Mouse (Mus musculus): Measurements from ENCODE around the gene Cyp4a14. TPM values are rescaled to one million over a fixed set of nuclear protein-coding genes. Genes with fewer than 3 reads are reported as not detected.
"Not testable (repeated sequence)": the region's sequence is repeated elsewhere in the genome, so short reads cannot be mapped to it uniquely, and the experiment has no call there.

Cyp4a14 gene
- not detected in 2 replicates for total RNA-seq (2017)

DNA sequence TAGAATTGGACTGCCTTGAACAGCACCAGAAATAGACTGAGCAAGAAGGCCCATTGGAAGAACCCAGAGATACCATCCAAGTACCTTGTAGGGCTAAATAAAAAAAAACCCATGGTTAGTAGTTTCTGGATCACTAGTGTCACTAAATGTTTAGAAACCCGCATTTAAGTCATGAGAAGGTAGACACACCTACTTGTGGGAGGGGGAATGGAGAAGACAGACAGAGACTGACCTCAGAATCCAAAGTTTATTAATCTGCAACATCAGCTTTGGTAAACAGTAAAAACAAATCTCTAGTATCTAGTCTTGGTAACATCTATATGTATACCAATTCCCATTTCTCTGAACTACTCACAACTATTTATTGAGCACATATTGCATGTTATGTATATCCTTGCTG is at the start of gene Cyp4a14:
Cyp4a14 (minus strand) TSS at position 142 of the 400 bp plus-strand sequence.
- ATAC-seq (replicated peaks in 1 of 2; ENCODE audit: insufficient read depth in 1 of 2, low FRiP score in 2 of 2, low TSS enrichment in 1 of 2, low read depth in 1 of 2, poor library complexity in 2 of 2, severe bottlenecking in 2 of 2) = no peak

DNA sequence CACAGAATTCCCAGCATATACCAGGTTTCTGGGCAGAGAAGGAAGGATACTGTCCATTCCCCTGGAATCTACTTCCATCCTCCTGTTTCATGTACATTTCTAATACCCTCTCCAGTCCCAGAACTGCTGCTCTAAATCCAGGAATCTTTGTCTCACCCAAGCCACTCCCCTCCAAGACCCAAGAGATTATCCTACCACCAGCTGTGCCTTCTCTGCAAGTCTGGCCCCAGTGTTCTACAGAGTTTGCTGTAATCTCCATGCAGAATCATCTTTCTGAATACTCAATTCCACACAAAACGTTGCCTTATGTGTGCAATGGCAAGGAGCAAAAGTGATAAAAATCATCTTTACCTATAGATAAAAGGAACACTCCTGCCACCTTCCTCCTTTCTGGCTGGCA is 49.2 kb upstream of the Cyp4a14 start:
- ATAC-seq (replicated peaks in 1 of 2; ENCODE audit: insufficient read depth in 1 of 2, low FRiP score in 2 of 2, low TSS enrichment in 1 of 2, low read depth in 1 of 2, poor library complexity in 2 of 2, severe bottlenecking in 2 of 2) = no peak

DNA sequence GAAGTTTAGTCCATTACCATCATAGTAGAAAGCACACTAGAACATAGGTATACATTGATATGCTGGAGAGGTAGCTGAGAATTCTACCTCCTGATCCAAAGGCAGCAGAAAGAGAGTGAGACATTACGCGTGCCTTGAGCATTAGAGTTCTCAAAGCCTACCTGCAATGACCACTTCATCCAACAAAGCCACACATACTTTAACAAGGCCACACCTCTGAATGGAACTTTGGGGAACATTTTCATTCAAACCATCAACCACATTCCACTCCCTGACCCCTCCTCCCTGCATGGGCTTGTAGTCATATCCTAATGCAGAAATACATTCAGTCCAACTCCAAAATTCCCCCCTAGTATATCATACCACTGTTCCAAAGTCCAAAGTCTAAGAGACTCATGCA is 25.8 kb upstream of the Cyp4a14 start:
- no peak for ATAC-seq (replicated peaks in 1 of 2; ENCODE audit: insufficient read depth in 1 of 2, low FRiP score in 2 of 2, low TSS enrichment in 1 of 2, low read depth in 1 of 2, poor library complexity in 2 of 2, severe bottlenecking in 2 of 2)

DNA sequence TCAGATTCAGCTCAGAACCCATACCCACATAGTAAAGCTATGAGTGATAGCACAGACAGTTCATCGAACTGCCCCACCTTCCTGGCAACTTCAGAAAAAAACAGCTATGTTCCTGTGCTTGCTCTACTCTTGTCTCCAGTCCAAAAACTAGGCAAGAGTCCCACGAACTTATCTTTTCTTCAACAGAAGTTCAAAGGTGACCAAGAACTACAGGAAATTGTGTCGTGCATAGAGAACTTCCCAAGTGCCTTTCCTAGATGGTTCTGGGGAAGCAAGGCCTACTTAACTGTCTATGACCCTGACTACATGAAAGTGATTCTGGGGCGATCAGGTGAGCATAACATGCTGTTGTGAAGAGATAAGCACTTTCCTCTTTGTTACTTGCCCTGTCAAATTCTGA is 23.5 kb upstream of the Cyp4a14 start:
- ATAC-seq (replicated peaks in 1 of 2; ENCODE audit: insufficient read depth in 1 of 2, low FRiP score in 2 of 2, low TSS enrichment in 1 of 2, low read depth in 1 of 2, poor library complexity in 2 of 2, severe bottlenecking in 2 of 2) = no peak

DNA sequence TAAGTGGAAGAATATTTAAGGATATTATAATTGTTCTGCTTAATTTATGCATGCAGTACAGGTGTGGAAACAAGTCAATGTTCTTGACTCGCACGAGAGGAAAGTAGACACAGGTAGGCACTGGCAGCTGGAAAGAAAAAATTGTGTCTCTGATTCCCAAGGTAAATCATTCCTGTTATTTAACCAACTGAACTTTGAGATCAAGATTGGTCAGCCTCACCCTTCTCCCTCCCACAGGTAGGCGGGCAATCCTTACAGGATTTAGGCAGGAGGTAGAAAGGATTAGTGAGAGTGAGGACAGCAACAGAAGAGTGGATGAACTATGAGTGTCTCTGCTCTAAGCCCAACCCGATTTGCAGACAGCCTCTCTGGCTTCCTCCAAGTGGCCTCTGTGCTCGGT is 22.1 kb upstream of the Cyp4a14 start, which contains the start of gene Cyp4a10:
Cyp4a10 (plus strand) TSS at position 265 of the 400 bp plus-strand sequence.
- ATAC-seq (replicated peaks in 1 of 2; ENCODE audit: insufficient read depth in 1 of 2, low FRiP score in 2 of 2, low TSS enrichment in 1 of 2, low read depth in 1 of 2, poor library complexity in 2 of 2, severe bottlenecking in 2 of 2) = not testable (repeated sequence)

DNA sequence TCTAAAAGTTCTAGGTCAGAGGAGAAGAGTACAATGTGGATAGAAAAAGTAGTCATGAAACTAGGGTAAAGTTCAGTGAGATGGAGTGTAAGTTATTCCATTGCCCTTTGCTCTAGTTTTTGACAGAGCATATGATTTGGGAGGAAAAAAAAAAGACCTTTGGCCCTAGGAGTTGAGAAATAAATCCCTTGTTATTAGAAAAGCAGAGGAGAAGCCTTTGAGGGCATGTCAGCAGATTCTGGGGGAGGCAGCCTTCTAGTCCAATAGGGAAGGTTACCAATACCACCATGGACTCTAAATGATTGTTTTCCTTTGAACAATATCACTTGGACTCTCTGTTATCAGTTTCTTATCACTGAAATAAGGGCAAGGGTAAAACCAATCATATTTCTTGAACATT is 18.0 kb upstream of the Cyp4a14 start:
- ATAC-seq (replicated peaks in 1 of 2; ENCODE audit: insufficient read depth in 1 of 2, low FRiP score in 2 of 2, low TSS enrichment in 1 of 2, low read depth in 1 of 2, poor library complexity in 2 of 2, severe bottlenecking in 2 of 2) = not testable (repeated sequence)

DNA sequence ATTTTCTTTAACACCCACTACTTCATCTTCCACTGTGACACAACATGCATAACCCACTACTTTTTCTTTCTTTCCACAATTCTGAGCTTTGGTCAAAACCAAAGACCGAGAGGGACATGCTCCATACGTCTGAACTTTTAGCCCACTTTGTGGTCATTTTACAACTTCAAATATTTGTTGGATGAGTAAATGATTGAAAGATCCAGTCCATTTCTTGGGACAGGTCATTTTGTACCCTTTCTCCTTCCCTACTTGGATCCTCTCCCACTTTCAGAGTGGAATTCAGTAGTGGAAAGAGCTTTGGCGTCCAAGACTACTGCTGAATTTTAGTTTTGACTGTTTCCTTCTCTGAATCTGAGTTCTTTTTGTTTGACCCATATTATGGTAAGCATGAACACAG is 1.5 kb upstream of the Cyp4a14 start:
- ATAC-seq (replicated peaks in 1 of 2; ENCODE audit: insufficient read depth in 1 of 2, low FRiP score in 2 of 2, low TSS enrichment in 1 of 2, low read depth in 1 of 2, poor library complexity in 2 of 2, severe bottlenecking in 2 of 2) = no peak

DNA sequence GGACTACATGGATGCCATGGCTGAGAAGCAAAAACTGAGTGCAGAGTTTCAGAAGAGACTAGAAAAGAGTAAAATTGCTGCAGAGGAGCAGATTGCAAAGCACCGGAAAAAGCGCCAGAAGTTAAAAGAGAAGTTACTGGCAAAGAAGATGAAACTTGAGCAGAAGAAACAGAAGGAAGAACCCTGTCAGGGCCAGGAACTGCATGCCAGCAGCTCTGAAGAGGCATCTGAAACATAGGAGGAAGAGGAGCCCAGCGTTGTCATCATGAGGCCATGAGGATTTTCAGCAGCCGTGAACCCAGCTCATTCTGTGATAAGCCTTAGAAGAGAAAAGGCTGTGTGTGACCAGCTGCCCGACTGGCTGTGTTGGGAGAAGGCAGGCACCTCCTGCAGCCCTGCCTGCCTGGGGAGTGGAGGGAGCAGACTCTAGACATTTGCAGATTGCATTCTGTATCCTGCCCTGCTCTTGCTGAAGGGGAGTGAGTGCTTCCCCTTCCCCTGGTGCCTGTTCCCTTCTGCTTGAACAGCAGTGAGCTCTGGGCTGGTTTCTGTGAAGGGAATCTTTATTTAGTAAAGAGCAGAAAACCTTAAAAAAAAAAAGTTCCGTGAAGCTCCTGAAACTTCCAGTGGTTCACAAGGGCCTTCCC is 14.8 kb downstream of the Cyp4a14 start:
- ATAC-seq (replicated peaks in 1 of 2; ENCODE audit: insufficient read depth in 1 of 2, low FRiP score in 2 of 2, low TSS enrichment in 1 of 2, low read depth in 1 of 2, poor library complexity in 2 of 2, severe bottlenecking in 2 of 2) = peak; percentile 25 to 53; a peak in 2 of 4 replicates

DNA sequence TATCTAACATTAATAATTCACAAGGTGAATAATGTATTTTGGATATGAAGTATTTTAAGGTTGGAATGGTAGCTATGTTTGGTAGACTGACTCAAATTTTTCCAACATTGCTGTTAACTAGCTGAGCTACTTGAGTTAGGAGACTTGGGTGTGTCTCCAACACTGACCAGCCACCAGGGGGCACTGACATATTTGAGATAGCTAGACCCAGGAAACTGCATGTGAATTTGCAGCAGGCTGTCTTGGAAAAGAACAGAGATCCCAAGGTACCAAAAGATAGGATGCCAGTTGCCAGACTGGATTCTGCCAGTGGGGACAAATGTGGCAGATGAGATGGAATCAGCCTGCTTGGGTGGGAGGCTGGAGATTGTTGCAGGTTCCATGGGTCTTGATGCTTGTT is 19.9 kb downstream of the Cyp4a14 start:
- peak in 1 of 2 experiments; percentile 45; a peak in 2 of 4 replicates for ATAC-seq (replicated peaks in 1 of 2; ENCODE audit: insufficient read depth in 1 of 2, low FRiP score in 2 of 2, low TSS enrichment in 1 of 2, low read depth in 1 of 2, poor library complexity in 2 of 2, severe bottlenecking in 2 of 2)

DNA sequence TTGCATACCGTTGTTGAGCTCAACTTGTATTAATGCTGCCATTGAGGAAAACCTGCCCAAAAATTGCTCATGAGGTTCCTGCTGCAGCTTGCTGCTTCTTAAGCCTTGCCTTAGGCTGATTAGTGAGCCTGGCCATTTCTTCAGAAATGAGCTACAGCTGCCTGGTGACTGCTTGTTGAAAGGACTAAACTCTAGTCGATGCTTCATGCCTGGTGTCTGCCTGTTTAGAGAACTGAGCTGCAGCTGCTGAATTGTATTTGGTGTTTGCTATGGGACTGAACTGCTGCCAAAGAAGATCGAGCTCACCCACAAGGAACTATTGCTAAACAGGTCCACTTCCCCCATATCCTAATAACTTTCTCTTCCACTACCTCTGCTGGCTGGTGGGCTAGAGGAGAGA is 22.4 kb downstream of the Cyp4a14 start:
- ATAC-seq (replicated peaks in 1 of 2; ENCODE audit: insufficient read depth in 1 of 2, low FRiP score in 2 of 2, low TSS enrichment in 1 of 2, low read depth in 1 of 2, poor library complexity in 2 of 2, severe bottlenecking in 2 of 2) = not testable (repeated sequence)

DNA sequence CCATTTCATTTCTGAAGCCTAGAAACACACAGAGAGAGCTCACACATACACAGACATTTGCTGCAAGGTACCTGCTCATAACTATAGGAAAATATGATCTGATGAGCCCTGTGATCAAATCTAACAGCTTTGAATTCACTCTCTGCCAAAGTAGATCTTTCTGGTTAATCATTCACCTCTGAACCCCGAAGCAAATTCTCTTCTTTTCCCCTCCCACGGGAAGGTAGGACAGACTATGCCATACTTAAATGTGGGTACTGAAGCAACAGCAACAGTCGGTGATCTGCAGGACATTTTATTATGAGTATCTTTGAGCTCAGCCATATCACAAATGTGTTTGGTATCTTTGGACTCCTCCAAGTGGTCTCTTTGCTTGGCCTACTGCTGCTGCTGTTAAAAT is 43.6 kb downstream of the Cyp4a14 start, which contains the start of gene Cyp4a30b:
Cyp4a30b (plus strand) TSS at position 301 of the 400 bp plus-strand sequence.
- ATAC-seq (replicated peaks in 1 of 2; ENCODE audit: insufficient read depth in 1 of 2, low FRiP score in 2 of 2, low TSS enrichment in 1 of 2, low read depth in 1 of 2, poor library complexity in 2 of 2, severe bottlenecking in 2 of 2) = no peak

DNA sequence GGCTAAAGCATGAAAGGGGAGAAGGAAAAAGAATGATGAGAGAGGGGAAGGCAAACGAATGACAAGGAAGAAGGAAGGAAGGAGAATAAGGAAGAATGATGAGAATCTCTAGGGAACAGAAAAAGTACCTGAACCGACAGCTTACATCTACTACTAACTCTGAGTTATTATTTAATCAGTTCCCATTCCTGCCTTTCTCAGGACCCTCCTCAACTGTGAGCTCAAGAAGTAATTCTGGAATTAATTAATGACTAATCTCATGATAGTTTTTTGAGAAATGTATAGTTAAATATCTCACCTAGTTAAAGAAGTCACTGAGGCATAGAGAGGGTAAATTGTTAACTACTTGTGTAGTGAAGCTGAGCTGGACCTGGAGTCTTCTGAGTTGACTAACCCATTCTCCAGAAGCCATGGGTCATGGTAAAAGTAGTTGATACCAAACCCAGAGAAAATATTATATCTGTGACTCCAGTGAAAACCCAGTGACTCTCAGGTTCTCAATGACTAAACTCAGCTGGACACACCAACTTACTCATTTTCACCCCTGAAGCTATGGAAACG is 45.3 kb downstream of the Cyp4a14 start:
- ATAC-seq (replicated peaks in 1 of 2; ENCODE audit: insufficient read depth in 1 of 2, low FRiP score in 2 of 2, low TSS enrichment in 1 of 2, low read depth in 1 of 2, poor library complexity in 2 of 2, severe bottlenecking in 2 of 2) = no peak

Other genes starting within 250 kb of the Cyp4a14 start
- not detected in 2 replicates for gene Cyp4a12a, start 197.1 kb downstream of the Cyp4a14 start, total RNA-seq (2017)
- not detected in 2 replicates for gene Cyp4a12b, start 84.5 kb downstream of the Cyp4a14 start, total RNA-seq (2017)
- gene Cyp4a30b, start 43.5 kb downstream of the Cyp4a14 start, total RNA-seq (2017) = not detected in 2 replicates
- gene Cyp4a10, start 22.1 kb upstream of the Cyp4a14 start, total RNA-seq (2017) = not detected in 2 replicates
- gene Cyp4a31, start 67.5 kb upstream of the Cyp4a14 start, total RNA-seq (2017) = not detected in 2 replicates
- gene Cyp4a32, start 104.8 kb upstream of the Cyp4a14 start, total RNA-seq (2017) = not detected in 2 replicates
- gene Cyp4b1, start 151.6 kb upstream of the Cyp4a14 start, total RNA-seq (2017) = 0.94 and 1.2 TPM in 2 replicates
- 62.3 and 65.2 TPM in 2 replicates for gene Efcab14, start 241.6 kb upstream of the Cyp4a14 start, total RNA-seq (2017)

All from hematopoietic stem cell, adult 5-6 weeks (primary cell).